Mouse (Mus musculus) liver, embryonic 14.5 days (tissue): ENCODE measurements around the gene Phf13.
A peak's percentile ranks its signal among the peaks of the same experiment; 100 is the strongest.

Experiments used
- CTCF ChIP-seq: IDR thresholded peaks from 2 replicates; pipeline ENCODE4 v1.5.1; 2016; ENCODE audit warnings: antibody characterized with exemption, low read depth, control low read depth
- EP300 ChIP-seq: IDR thresholded peaks from 2 replicates; pipeline ENCODE4 v1.6.1; 2016; ENCODE audit warnings: antibody characterized with exemption, low read depth

GRCm38 (mm10) chr4:151981363-151981762 lies 14.7 kb downstream of the Phf13 start:
- TF ChIP-seq CTCF (peak; percentile 100), EP300 (no peak)
